Mouse (Mus musculus) adrenal gland, postnatal 25 days (tissue): ENCODE data around the gene Pou2f3. TPM values are rescaled to one million over a fixed set of nuclear protein-coding genes. Genes with fewer than 3 reads are reported as not detected.

Experiments used
- DNase-seq: peaks from one replicate; pipeline ENCODE4 v3.0.0; 2021; ENCODE audit warnings: mixed read lengths
- total RNA-seq: library from RNA; stranded (reverse); gene quantifications from 2 replicates; pipeline ENCODE4 v1.2.3, GENCODE M21; 2021

Pou2f3 gene
- total RNA-seq, 1 experiment from 2014 or later: not detected

DNA sequence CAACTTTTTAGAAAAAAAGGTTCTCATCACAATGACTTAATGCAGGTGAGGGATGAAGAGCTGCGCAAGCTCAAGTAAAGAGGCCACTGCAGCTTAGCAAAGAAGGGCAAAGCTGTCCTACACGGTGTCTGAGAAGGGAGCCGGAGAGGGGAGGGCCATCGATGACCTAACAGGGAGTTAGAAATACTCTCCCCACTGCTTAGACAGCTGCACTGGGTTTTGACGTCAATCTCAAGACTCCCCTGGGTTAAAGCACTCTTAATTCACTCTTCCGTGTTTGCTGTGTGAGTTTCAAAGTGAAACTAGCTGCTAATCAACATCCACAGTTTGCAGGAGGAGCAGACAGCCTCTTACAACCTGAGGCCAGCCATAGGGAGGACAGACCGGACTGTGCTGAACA lies 134.0 kb downstream of the Pou2f3 start:
- DNase-seq: no peak

DNA sequence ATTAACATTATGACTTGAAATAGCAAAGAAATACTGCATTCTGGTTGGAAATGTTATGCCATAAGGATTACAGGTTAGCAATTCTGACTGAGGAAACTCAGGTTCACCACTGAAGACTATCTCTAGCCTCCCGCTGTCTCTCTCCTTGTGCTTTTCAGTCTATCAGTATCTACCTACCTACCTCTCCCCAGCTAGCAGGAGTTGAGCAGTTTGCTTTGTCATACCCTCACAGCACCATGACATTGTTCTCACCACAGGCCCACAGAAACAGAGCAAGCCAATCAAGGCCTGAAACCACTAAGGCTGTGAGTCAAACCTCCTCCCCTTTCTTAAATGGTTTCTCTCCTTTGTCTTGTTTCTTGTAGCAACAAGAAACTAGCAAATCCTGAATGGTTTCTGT lies 135.6 kb downstream of the Pou2f3 start:
- DNase-seq: no peak

Other genes starting within 250 kb of the Pou2f3 start
- 137 and 142 TPM in 2 replicates for gene Arhgef12, start 103.1 kb downstream of the Pou2f3 start, total RNA-seq
- 4.4 and 5.7 TPM in 2 replicates for gene Tmem136, start 93.8 kb downstream of the Pou2f3 start, total RNA-seq
- 7.7 and 16.8 TPM in 2 replicates for gene Oaf, start 29.5 kb upstream of the Pou2f3 start, total RNA-seq
- gene Trim29, start 100.5 kb upstream of the Pou2f3 start, total RNA-seq: 0.33 TPM in 1 of 2 replicates, not detected in the other